Mouse (Mus musculus) liver, embryonic 15.5 days (tissue): Measurements from ENCODE around the gene Caml. TPM values are rescaled to one million over a fixed set of nuclear protein-coding genes. Genes with fewer than 3 reads are reported as not detected.

Source experiments
- polyA plus RNA-seq: library from polyadenylated mRNA; unstranded; fragments of >200 nt; fragmentation: Nextera tagmentation; extraction: Ambion mirVana; gene quantifications from 2 replicates; pipeline ENCODE4 v1.2.1, GENCODE M21; 2015

Gene Caml
- polyA plus RNA-seq, 1 experiment from 2014 or later = 14.7 TPM

Other genes with a start within 250 kb of the Caml start
- not detected in 2 replicates for gene Slc34a1, start 224.8 kb upstream of the Caml start, polyA plus RNA-seq
- not detected in 2 replicates for gene Pfn3, start 207.8 kb upstream of the Caml start, polyA plus RNA-seq
- 118 and 151 TPM in 2 replicates for gene F12, start 196.2 kb upstream of the Caml start, polyA plus RNA-seq
- gene Grk6, start 177.9 kb upstream of the Caml start, polyA plus RNA-seq = 24.3 and 27.6 TPM in 2 replicates
- gene Prr7, start 158.7 kb upstream of the Caml start, polyA plus RNA-seq = not detected in 2 replicates
- gene Dbn1, start 134.9 kb upstream of the Caml start, polyA plus RNA-seq = 7.5 and 7.6 TPM in 2 replicates
- 25.2 and 29.5 TPM in 2 replicates for gene Pdlim7, start 109.3 kb upstream of the Caml start, polyA plus RNA-seq
- 9.6 and 11.0 TPM in 2 replicates for gene Dok3, start 93.7 kb upstream of the Caml start, polyA plus RNA-seq
- 23.6 and 24.3 TPM in 2 replicates for gene Ddx41, start 86.3 kb upstream of the Caml start, polyA plus RNA-seq
- 7.5 and 11.0 TPM in 2 replicates for gene Fam193b, start 51.9 kb upstream of the Caml start, polyA plus RNA-seq
- gene Tmed9, start 49.3 kb upstream of the Caml start, polyA plus RNA-seq = 55.2 and 63.2 TPM in 2 replicates
- 5.9 and 6.9 TPM in 2 replicates for gene B4galt7, start 23.1 kb upstream of the Caml start, polyA plus RNA-seq
- gene Ddx46, start 12.0 kb downstream of the Caml start, polyA plus RNA-seq = 13.2 and 14.0 TPM in 2 replicates
- gene B230219D22Rik, start 70.1 kb downstream of the Caml start, polyA plus RNA-seq = 10.7 and 11.3 TPM in 2 replicates
- 28.9 and 31.0 TPM in 2 replicates for gene Txndc15, start 91.6 kb downstream of the Caml start, polyA plus RNA-seq
- 32.0 and 32.4 TPM in 2 replicates for gene Pcbd2, start 104.4 kb downstream of the Caml start, polyA plus RNA-seq
- gene Catsper3, start 161.6 kb downstream of the Caml start, polyA plus RNA-seq = not detected in 2 replicates
- 0.03 and 0.09 TPM in 2 replicates for gene Pitx1, start 213.2 kb downstream of the Caml start, polyA plus RNA-seq